Comparison of ENCODE assay signal across 15 mouse cellular contexts in the genomic region with DNA sequence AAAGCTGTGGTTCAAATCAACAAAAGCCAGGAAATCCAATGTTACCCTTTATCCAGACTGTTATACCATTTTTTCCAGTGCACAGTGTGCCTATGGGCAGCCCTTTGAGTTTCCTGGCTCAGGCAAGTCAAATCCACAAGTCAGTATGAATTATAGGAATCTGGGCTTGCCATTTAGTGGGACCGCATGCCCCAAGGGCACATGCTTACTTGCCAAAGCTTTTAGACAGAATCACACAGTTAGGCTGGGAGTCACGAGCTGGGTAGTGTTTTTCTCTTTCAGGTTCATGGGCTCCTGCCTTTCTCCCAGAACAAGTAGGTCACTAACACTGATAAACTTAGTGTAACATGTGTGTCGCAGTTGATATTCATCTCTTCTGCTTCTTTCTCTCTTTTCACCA.
DNase-seq lines count a peak whose midpoint lies in the region; ATAC-seq and TF ChIP-seq lines count a peak whose summit lies in the region.
"Had no signal": no experiment of that assay in that cellular context is flagged by ENCODE, and none has a peak within 500 bp of the region (broad histone marks: within the 10 kb centered on the region; RNA-seq: fewer than 3 reads in every experiment).

No protein-coding gene starts in this region.

- WGBS in limb, embryonic 15.5 days = 63% methylated on average over 3 of the region's 3 CpGs
- 87% methylated on average over 3 of the region's 3 CpGs for WGBS in limb, embryonic 10.5 days

- no peak overlapping the region for H3K9ac ChIP-seq in limb, embryonic 15.5 days
- H3K9ac ChIP-seq: embryonic facial prominence, embryonic 12.5 days; forebrain, embryonic 15.5 days; heart, embryonic 12.5 days; hindbrain, embryonic 13.5 days had no signal

- no peak for ATAC-seq in limb, embryonic 15.5 days (ENCODE audit: insufficient number of reproducible peaks, low FRiP score, low TSS enrichment, low read depth)
- ATAC-seq: forebrain, embryonic 15.5 days had no signal

- no peaks in the 10 kb centered on the region for H3K9me3 ChIP-seq in limb, embryonic 15.5 days
- no peaks in the 10 kb centered on the region for H3K9me3 ChIP-seq in limb, embryonic 10.5 days (replicated peaks)
- H3K9me3 ChIP-seq: embryonic facial prominence, embryonic 12.5 days; forebrain, embryonic 15.5 days; heart, embryonic 12.5 days; hindbrain, embryonic 13.5 days had no signal

- peaks cover 39% of the 10 kb centered on the region for H3K4me1 ChIP-seq in limb, embryonic 15.5 days
- peaks cover 7% of the 10 kb centered on the region for H3K4me1 ChIP-seq in limb, embryonic 10.5 days

- DNase-seq in gastrocnemius, adult 2 months = no peak
- no peak for DNase-seq in gastrocnemius, postnatal 25 days
- DNase-seq in kidney, adult 18-20 months = peak; percentile 42
- DNase-seq in kidney, postnatal 10 days = no peak
- no peak for DNase-seq in limb, embryonic 10.5 days (ENCODE audit: low spot score)
- peak; percentile 39 to 50 for DNase-seq in kidney, postnatal 36 days
- DNase-seq: adrenal gland, postnatal 10 days; cerebellum, adult 11 months; cerebellum, adult 8-10 months; gastrocnemius, postnatal 10 days had no signal

- H3K27me3 ChIP-seq in limb, embryonic 15.5 days = no peaks in the 10 kb centered on the region; the same call in 1 of the 2 replicates
- peaks cover 32% of the 10 kb centered on the region for H3K27me3 ChIP-seq in limb, embryonic 10.5 days (ENCODE audit: low read depth, poor library complexity, severe bottlenecking)
- H3K27me3 ChIP-seq: embryonic facial prominence, embryonic 12.5 days; forebrain, embryonic 15.5 days; heart, embryonic 12.5 days; hindbrain, embryonic 13.5 days had no signal

- H3K27ac ChIP-seq in gastrocnemius, adult 2 months = peak overlapping the region; percentile 70
- peak overlapping the region; percentile 54; the same call in 1 of the 2 replicates for H3K27ac ChIP-seq in limb, embryonic 15.5 days
- no peak overlapping the region for H3K27ac ChIP-seq in limb, embryonic 10.5 days
- H3K27ac ChIP-seq: embryonic facial prominence, embryonic 12.5 days; hindbrain, embryonic 13.5 days had no signal

- no peak overlapping the region for H3K4me2 ChIP-seq in limb, embryonic 15.5 days
- H3K4me2 ChIP-seq: embryonic facial prominence, embryonic 12.5 days; forebrain, embryonic 15.5 days; heart, embryonic 12.5 days; hindbrain, embryonic 13.5 days had no signal

- intact Hi-C loops in gastrocnemius, adult 2 months (cut with DNase I) = no loop called here

- TF ChIP-seq CTCF in gastrocnemius, adult 2 months (IDR thresholded peaks at IDR 0.05) = no peak

- H3K4me3 ChIP-seq in gastrocnemius, adult 2 months = no peak overlapping the region
- no peak overlapping the region for H3K4me3 ChIP-seq in limb, embryonic 15.5 days
- no peak overlapping the region for H3K4me3 ChIP-seq in limb, embryonic 10.5 days
- H3K4me3 ChIP-seq: embryonic facial prominence, embryonic 12.5 days; forebrain, embryonic 15.5 days; heart, embryonic 12.5 days; hindbrain, embryonic 13.5 days had no signal

- H3K36me3 ChIP-seq in limb, embryonic 15.5 days = no peaks in the 10 kb centered on the region
- H3K36me3 ChIP-seq in limb, embryonic 10.5 days = no peaks in the 10 kb centered on the region
- H3K36me3 ChIP-seq: embryonic facial prominence, embryonic 12.5 days; forebrain, embryonic 15.5 days; hindbrain, embryonic 13.5 days had no signal

Comparison
In these comparisons a context has a peak if more than half of its experiments do, and no peak if none do; other contexts are left out.
1. DNase-seq: peak in kidney, adult 18-20 months (single experiment) and kidney, postnatal 36 days (2 of 2); none in gastrocnemius, adult 2 months (single experiment), gastrocnemius, postnatal 25 days (single experiment), kidney, postnatal 10 days (single experiment) and limb, embryonic 10.5 days (single experiment).